Mouse (Mus musculus) lung, adult 2 months (tissue): ENCODE results near the gene Crybb1.

ENCODE experiments used
- CTCF ChIP-seq: fragments of 200-500 bp; IDR thresholded peaks from 2 replicates; pipeline ENCODE4 v1.5.1; 2011; ENCODE audit warnings: mild to moderate bottlenecking, low read length, control low read depth; ENCODE audit not compliant: insufficient read depth
- POLR2A ChIP-seq: fragments of 200-500 bp; IDR thresholded peaks from 2 replicates; pipeline ENCODE4 v1.6.1; 2011; ENCODE audit warnings: low read depth, mild to moderate bottlenecking, control low read depth, low read length, borderline replicate concordance; ENCODE audit errors: extremely low read depth

DNA sequence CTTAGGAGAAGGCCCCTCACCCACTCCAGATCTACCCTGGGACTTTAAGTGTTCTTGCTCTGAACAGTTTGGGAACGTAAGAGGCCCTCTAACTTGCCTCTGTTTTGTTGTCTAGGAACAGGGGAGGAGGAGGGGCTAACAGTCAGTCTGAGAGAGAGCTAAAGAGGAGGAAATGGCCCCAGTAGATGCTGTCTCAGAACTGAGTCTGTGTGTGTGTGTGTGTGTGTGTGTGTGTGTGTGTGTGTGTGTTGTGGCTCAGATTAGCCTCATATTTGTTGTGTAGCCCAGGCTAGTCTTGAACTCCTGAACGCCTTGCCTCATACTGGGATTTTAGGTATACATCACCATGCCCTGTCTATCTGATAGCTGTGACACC, 31.0 kb downstream of the Crybb1 start:
- TF ChIP-seq POLR2A (no peak), CTCF (no peak)
